Mouse (Mus musculus) cortical plate, adult 2 months (tissue): ENCODE measurements around the gene Npffr2. TPM values are rescaled to one million over a fixed set of nuclear protein-coding genes. Genes with fewer than 3 reads are reported as not detected.
"Not testable (repeated sequence)": the region's sequence is repeated elsewhere in the genome, so short reads cannot be mapped to it uniquely, and the experiment has no call there.

Experiments
- H3K27ac ChIP-seq: fragments of 200-500 bp; 2 replicates; pipeline ENCODE4 v1.5.1; 2012; ENCODE audit warnings: low read length, control low read depth, inconsistent platforms; ENCODE audit not compliant: insufficient read depth
- H3K4me1 ChIP-seq: fragments of 200-500 bp; 2 replicates; pipeline ENCODE4 v1.6.1; 2011; ENCODE audit warnings: low read length; ENCODE audit not compliant: control insufficient read depth, insufficient read depth
- H3K4me3 ChIP-seq: fragments of 200-500 bp; 2 replicates; pipeline ENCODE4 v1.5.1; 2011; ENCODE audit warnings: mild to moderate bottlenecking, low read length, control low read depth; ENCODE audit not compliant: insufficient read depth
- CTCF ChIP-seq: fragments of 200-500 bp; IDR thresholded peaks from 2 replicates; pipeline ENCODE4 v1.5.1; 2011; ENCODE audit warnings: mild to moderate bottlenecking, control low read depth, low read length; ENCODE audit not compliant: insufficient read depth; ENCODE audit errors: extremely low read depth
- POLR2A ChIP-seq: fragments of 200-500 bp; IDR thresholded peaks from 2 replicates; pipeline ENCODE4 v1.6.1; 2011; ENCODE audit warnings: mild to moderate bottlenecking, low read length, control low read depth; ENCODE audit not compliant: insufficient read depth; ENCODE audit errors: extremely low read depth
- polyA plus RNA-seq: library from polyadenylated mRNA; depleted of rRNA; stranded (reverse); fragments of >200 nt; gene quantifications from 2 replicates; pipeline ENCODE4 v1.2.3, GENCODE M21; 2012; rRNA removed

Gene Npffr2
- not detected in 2 replicates for polyA plus RNA-seq

DNA sequence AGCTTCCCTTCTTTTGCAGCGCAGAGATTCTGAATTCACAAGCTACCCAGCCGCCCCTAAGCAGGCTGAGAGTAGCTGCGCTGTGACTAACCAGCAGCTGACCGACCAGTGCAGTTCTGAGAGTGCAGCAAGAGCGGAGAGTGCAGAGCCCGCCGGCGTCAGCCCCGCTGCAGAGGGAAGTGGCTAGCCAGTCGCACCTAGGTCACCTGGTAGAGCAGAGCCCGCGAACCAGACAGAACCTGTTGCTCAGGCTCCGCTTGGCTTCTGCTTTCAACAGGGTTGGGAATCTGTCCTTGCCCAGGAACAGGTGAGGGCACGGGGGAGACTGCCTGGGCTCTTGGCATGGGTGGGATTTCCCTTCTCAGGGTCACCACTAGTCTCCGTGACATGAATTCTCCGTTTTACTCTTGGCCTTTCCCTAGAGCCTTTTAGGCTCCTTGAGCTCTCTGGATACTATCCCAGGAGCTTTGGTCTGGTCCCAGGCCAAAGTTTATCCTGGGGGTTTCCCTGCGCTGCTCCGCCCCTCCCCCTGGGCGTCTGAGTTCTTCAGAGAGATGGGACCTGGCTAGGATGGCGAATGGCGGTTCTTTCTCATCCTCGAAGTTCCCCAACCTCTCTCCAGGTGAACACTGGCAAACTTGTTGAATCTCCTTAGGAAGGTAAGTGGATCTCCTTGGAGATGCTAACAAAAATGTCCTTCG is at the start of gene Npffr2:
Npffr2 (plus strand) TSS at position 552 of the 701 bp plus-strand sequence.
- TF ChIP-seq CTCF (no peak), POLR2A (no peak)
- H3K4me3 ChIP-seq, result peak within 1 kb of the TSS; percentile 4; the same call in 1 of the 2 replicates
- no peak within 1 kb of the TSS for H3K27ac ChIP-seq
- H3K4me1 ChIP-seq, result no peaks in the 10 kb centered on the region

- TF ChIP-seq POLR2A (no peak), CTCF (no peak)
- no peak overlapping the region for H3K4me3 ChIP-seq
- H3K27ac ChIP-seq, result no peak overlapping the region
- H3K4me1 ChIP-seq, result no peaks in the 10 kb centered on the region
These were observed 34.7 kb upstream of the Npffr2 start for GRCm38 (mm10) chr5:89492560-89492959.

DNA sequence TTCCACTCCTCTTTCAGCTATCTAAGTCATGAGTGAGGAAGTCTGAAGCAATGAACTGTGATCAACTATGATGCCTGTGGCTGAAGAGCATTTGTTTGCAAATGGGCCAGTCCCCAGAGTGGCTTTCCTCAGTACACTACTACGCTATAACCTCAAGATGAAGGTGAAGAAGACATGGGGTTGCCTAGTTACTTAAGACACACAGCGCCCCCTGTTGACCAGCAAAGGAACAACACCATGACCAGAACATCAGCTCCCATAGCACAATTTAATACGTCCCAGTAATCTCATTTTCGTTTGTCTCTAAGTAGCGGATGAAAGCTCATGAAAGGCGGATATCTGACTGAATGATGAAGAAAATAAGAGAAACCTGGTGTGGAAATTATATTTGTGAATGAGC is 27.0 kb upstream of the Npffr2 start:
- Histone ChIP-seq H3K4me3 (no peak overlapping the region), H3K27ac (no peak overlapping the region), H3K4me1 (no peaks in the 10 kb centered on the region)
- peak; percentile 28; the same call in 1 of the 2 replicates for TF ChIP-seq CTCF
- no peak for TF ChIP-seq POLR2A

GRCm38 (mm10) chr5:89518641-89519040 is 8.6 kb upstream of the Npffr2 start:
- Histone ChIP-seq H3K4me1 (no peaks in the 10 kb centered on the region), H3K27ac (no peak overlapping the region), H3K4me3 (no peak overlapping the region)
- no peak for TF ChIP-seq CTCF
- TF ChIP-seq POLR2A, result no peak

- no peak overlapping the region; the same call in 1 of the 2 replicates for H3K4me3 ChIP-seq
- no peak for TF ChIP-seq POLR2A
- TF ChIP-seq CTCF, result no peak
- H3K27ac ChIP-seq, result no peak overlapping the region
- H3K4me1 ChIP-seq, result no peaks in the 10 kb centered on the region
These were observed 949 bp upstream of the Npffr2 start for GRCm38 (mm10) chr5:89526181-89526778.

GRCm38 (mm10) chr5:89528951-89529350 is 1.7 kb downstream of the Npffr2 start:
- H3K27ac ChIP-seq, result no peak overlapping the region
- TF ChIP-seq POLR2A (no peak), CTCF (no peak)

DNA sequence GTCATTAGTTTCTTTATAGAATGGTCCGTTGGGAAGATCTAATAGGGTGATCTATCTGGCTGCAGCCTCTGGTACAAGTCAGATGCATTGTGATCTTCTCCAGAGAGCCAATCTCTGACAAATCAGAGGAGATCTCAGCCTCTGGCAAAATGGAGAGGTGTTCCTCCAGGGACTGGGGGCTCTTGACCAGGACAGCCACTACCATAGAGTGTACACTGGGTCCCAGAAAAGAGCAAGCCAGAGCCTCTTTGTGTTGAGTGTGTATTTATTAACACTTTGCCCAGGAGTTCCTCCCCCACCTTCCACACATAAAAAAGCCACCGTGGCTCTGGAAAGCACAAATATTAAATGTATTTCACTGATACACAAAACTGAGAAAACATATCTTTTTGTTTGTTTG is 2.2 kb downstream of the Npffr2 start:
- no peak overlapping the region for H3K4me3 ChIP-seq
- no peak for TF ChIP-seq CTCF
- no peak for TF ChIP-seq POLR2A
- no peaks in the 10 kb centered on the region for H3K4me1 ChIP-seq

More at GRCm38 (mm10) chr5:89528951-89529350, 1.7 kb downstream of the Npffr2 start:
- Histone ChIP-seq H3K4me3 (no peak overlapping the region), H3K4me1 (no peaks in the 10 kb centered on the region)

GRCm38 (mm10) chr5:89536018-89536417 is 8.8 kb downstream of the Npffr2 start:
- H3K4me1 ChIP-seq, result no peaks in the 10 kb centered on the region
- no peak overlapping the region for H3K27ac ChIP-seq
- no peak overlapping the region for H3K4me3 ChIP-seq
- TF ChIP-seq CTCF (no peak), POLR2A (no peak)

More for the DNA sequence above, 2.2 kb downstream of the Npffr2 start:
- no peak overlapping the region for H3K27ac ChIP-seq

- Histone ChIP-seq H3K4me1 (no peaks in the 10 kb centered on the region), H3K27ac (no peak overlapping the region), H3K4me3 (no peak overlapping the region)
- TF ChIP-seq POLR2A (no peak), CTCF (no peak)
These were observed 15.2 kb downstream of the Npffr2 start for GRCm38 (mm10) chr5:89542472-89542871.

GRCm38 (mm10) chr5:89543476-89543875 is 16.2 kb downstream of the Npffr2 start:
- TF ChIP-seq POLR2A (no peak), CTCF (peak; percentile 74)
- H3K4me1 ChIP-seq, result no peaks in the 10 kb centered on the region

DNA sequence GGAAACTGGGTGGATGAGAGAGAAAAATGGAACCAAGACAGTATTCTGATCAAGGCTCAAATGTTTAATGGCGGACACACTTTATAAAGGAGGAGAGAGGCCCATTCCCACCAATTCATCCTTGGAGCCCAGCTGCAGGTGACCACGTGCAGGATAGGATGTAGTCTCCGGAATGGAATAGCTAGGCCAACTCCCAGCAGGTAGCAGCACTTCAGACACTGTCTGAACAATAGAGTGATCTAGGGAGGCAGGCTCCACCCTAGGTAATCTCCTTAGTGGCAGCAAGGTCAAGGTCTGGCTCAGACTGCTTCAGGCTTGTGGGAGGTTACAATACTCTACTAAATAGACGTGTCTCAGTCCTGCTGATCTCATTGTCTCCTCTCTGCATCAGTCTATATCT is 31.9 kb downstream of the Npffr2 start:
- not testable (repeated sequence) for H3K4me1 ChIP-seq, H3K4me3 ChIP-seq, H3K27ac ChIP-seq

More at GRCm38 (mm10) chr5:89543476-89543875, 16.2 kb downstream of the Npffr2 start:
- Histone ChIP-seq H3K4me3 (no peak overlapping the region), H3K27ac (no peak overlapping the region)
